Mouse (Mus musculus) frontal cortex, postnatal 10 days (tissue): ENCODE measurements around the gene Tspyl2.
A peak's percentile ranks its signal among the peaks of the same experiment; 100 is the strongest.
"Not testable (repeated sequence)": the region's sequence is repeated elsewhere in the genome, so short reads cannot be mapped to it uniquely, and the experiment has no call there.

ENCODE experiments used
- DNase-seq, 2 experiments: peaks; one replicate each; pipeline ENCODE4 v3.0.0; 2022; ENCODE audit warnings: low spot score in 2 of 2, mixed read lengths in 1 of 2

The Tspyl2 gene

GRCm38 (mm10) chrX:152342358-152342901, at the start of gene Tspyl2:
Tspyl2 (minus strand) TSS chrX:152342425.
- DNase-seq: peak; percentile 92 to 96

GRCm38 (mm10) chrX:152368397-152369273, 26.4 kb upstream of the Tspyl2 start, which contains the start of gene Gpr173:
Gpr173 (minus strand) TSS chrX:152368704.
- DNase-seq: peak; percentile 56

GRCm38 (mm10) chrX:152368054-152368396, 25.8 kb upstream of the Tspyl2 start:
- peak in 1 of 2 experiments; percentile 16 for DNase-seq

GRCm38 (mm10) chrX:152366418-152366817, 24.2 kb upstream of the Tspyl2 start:
- DNase-seq: no peak

- no peak for DNase-seq
These were observed 10.4 kb upstream of the Tspyl2 start for GRCm38 (mm10) chrX:152352553-152353153.

GRCm38 (mm10) chrX:152347041-152347440, 4.8 kb upstream of the Tspyl2 start:
- no peak for DNase-seq

- DNase-seq: no peak
These were observed 4.4 kb upstream of the Tspyl2 start for GRCm38 (mm10) chrX:152346587-152346986.

- no peak for DNase-seq
These were observed 678 bp upstream of the Tspyl2 start for GRCm38 (mm10) chrX:152342903-152343302.

- DNase-seq: no peak
These were observed 729 bp downstream of the Tspyl2 start for GRCm38 (mm10) chrX:152341496-152341895.

GRCm38 (mm10) chrX:152336546-152337332, 5.5 kb downstream of the Tspyl2 start:
- peak; percentile 86 to 91 for DNase-seq

GRCm38 (mm10) chrX:152336123-152336522, 6.1 kb downstream of the Tspyl2 start:
- DNase-seq: not testable (repeated sequence)

GRCm38 (mm10) chrX:152329400-152329799, 12.8 kb downstream of the Tspyl2 start:
- not testable (repeated sequence) for DNase-seq

- DNase-seq: no peak
These were observed 14.6 kb downstream of the Tspyl2 start for GRCm38 (mm10) chrX:152327689-152328052.

- peak; percentile 68 to 69 for DNase-seq
These were observed 15.1 kb downstream of the Tspyl2 start, which contains the start of gene Kantr for GRCm38 (mm10) chrX:152326996-152327688. Kantr (minus strand) TSS chrX:152327495.

- no peak for DNase-seq
These were observed 18.6 kb downstream of the Tspyl2 start for GRCm38 (mm10) chrX:152323584-152323983.

- no peak for DNase-seq
These were observed 19.4 kb downstream of the Tspyl2 start for GRCm38 (mm10) chrX:152322776-152323175.

- DNase-seq: no peak
These were observed 21.7 kb downstream of the Tspyl2 start for GRCm38 (mm10) chrX:152320535-152320934.

GRCm38 (mm10) chrX:152307942-152308341, 34.3 kb downstream of the Tspyl2 start:
- no peak for DNase-seq

GRCm38 (mm10) chrX:152307371-152307770, 34.9 kb downstream of the Tspyl2 start:
- no peak for DNase-seq

GRCm38 (mm10) chrX:152306224-152306623, 36.0 kb downstream of the Tspyl2 start:
- no peak for DNase-seq

GRCm38 (mm10) chrX:152287026-152287425, 55.2 kb downstream of the Tspyl2 start:
- DNase-seq: not testable (repeated sequence)
